Mouse (Mus musculus) heart, embryonic 14.5 days (tissue): ENCODE results near the gene Siva1. TPM values are rescaled to one million over a fixed set of nuclear protein-coding genes. Genes with fewer than 3 reads are reported as not detected.

Experiments used
- microRNA-seq: library from miRNA; unstranded; fragments of <30 nt; microRNA quantifications from one replicate; pipeline ENCODE4, GENCODE M21; 2016
- polyA plus RNA-seq: library from polyadenylated mRNA; unstranded; fragments of >200 nt; fragmentation: Nextera tagmentation; extraction: Ambion mirVana; gene quantifications from 2 replicates; pipeline ENCODE4 v1.2.1, GENCODE M21; 2014

Siva1 gene
- polyA plus RNA-seq, 1 experiment from 2014 or later = 153 TPM

Small RNAs within 50 kb of the gene (microRNA-seq; reads per million reads assigned to microRNA genes)
- not detected for gene Mir6939

Other genes starting within 250 kb of the Siva1 start
- 5.6 and 6.4 TPM in 2 replicates for gene A530016L24Rik, start 155.2 kb upstream of the Siva1 start, polyA plus RNA-seq
- 0.40 and 0.54 TPM in 2 replicates for gene Tmem179, start 127.9 kb upstream of the Siva1 start, polyA plus RNA-seq
- 2.9 and 3.6 TPM in 2 replicates for gene Inf2, start 55.9 kb upstream of the Siva1 start, polyA plus RNA-seq
- gene Adssl1, start 24.6 kb upstream of the Siva1 start, polyA plus RNA-seq = 88.3 and 89.7 TPM in 2 replicates
- 163 and 182 TPM in 2 replicates for gene Akt1, start 30.2 kb downstream of the Siva1 start, polyA plus RNA-seq
- gene Zbtb42, start 34.1 kb downstream of the Siva1 start, polyA plus RNA-seq = 5.3 and 6.7 TPM in 2 replicates
- 5.0 and 6.1 TPM in 2 replicates for gene Cep170b, start 75.8 kb downstream of the Siva1 start, polyA plus RNA-seq
- 6.0 and 6.8 TPM in 2 replicates for gene Pld4, start 116.0 kb downstream of the Siva1 start, polyA plus RNA-seq
- 1.9 and 3.1 TPM in 2 replicates for gene Ahnak2, start 158.0 kb downstream of the Siva1 start, polyA plus RNA-seq
- gene Clba1, start 164.3 kb downstream of the Siva1 start, polyA plus RNA-seq = 7.1 and 7.9 TPM in 2 replicates
- gene Cdca4, start 184.7 kb downstream of the Siva1 start, polyA plus RNA-seq = 40.4 and 42.0 TPM in 2 replicates
- 0.08 and 0.15 TPM in 2 replicates for gene Gpr132, start 223.5 kb downstream of the Siva1 start, polyA plus RNA-seq